Mouse (Mus musculus): ENCODE data around the gene Fam57b.

- no peak for TF ChIP-seq CTCF (IDR thresholded peaks at IDR 0.05; ENCODE audit: extremely low read depth, insufficient read depth, low read length)
- TF ChIP-seq POLR2A (IDR thresholded peaks at IDR 0.05; ENCODE audit: extremely low read depth, insufficient read depth, low read length), result peak; percentile 60
Measured at GRCm38 (mm10) chr7:126862147-126862784, 64.8 kb downstream of the Fam57b start, which contains the start of gene Ino80e.
